Mouse (Mus musculus) megakaryocyte, embryonic 14.5 days (primary cell): Measurements from ENCODE around the gene Prex1.

ENCODE experiments used
- FLI1 ChIP-seq: IDR thresholded peaks from 2 replicates; pipeline ENCODE4 v1.6.1; 2012; ENCODE audit warnings: low read length, inconsistent platforms, mixed read lengths
- GATA1 ChIP-seq: IDR thresholded peaks from 3 replicates; pipeline ENCODE4 v1.6.1; 2012; ENCODE audit warnings: mixed read lengths, low read length, inconsistent platforms, borderline replicate concordance

GRCm38 (mm10) chr2:166651317-166652030 is 62.2 kb downstream of the Prex1 start:
- no peak for TF ChIP-seq GATA1
- no peak for TF ChIP-seq FLI1
